Mouse (Mus musculus) spleen, adult 2 months (tissue): ENCODE measurements at regions not wholly inside any gene's neighbourhood (a gene's known extent, or its start where the extent isn't known, plus 50 kb on each side); places are given as distances from the start of the nearest gene placed in this dataset.

Experiments used
- DNase-seq, 2 experiments: peaks; one replicate each; pipeline versions ENCODE4 v3.0.0 to v3.0.0-alpha.2; 2012 to 2021; ENCODE audit warnings: low spot score in 2 of 2, low read depth in 1 of 2
- H3K27ac ChIP-seq: fragments of 200-500 bp; 2 replicates; pipeline ENCODE4 v1.5.1; 2012; ENCODE audit warnings: low read length, inconsistent platforms; ENCODE audit not compliant: insufficient read depth
- H3K27me3 ChIP-seq: fragments of 200-500 bp; 2 replicates; pipeline ENCODE4 v1.6.1; 2012; ENCODE audit warnings: mild to moderate bottlenecking, moderate library complexity, low read length, inconsistent platforms; ENCODE audit not compliant: control insufficient read depth, insufficient read depth
- H3K36me3 ChIP-seq: fragments of 200-500 bp; 2 replicates; pipeline ENCODE4 v1.6.1; 2012; ENCODE audit warnings: mild to moderate bottlenecking, low read length, inconsistent platforms; ENCODE audit not compliant: control insufficient read depth, insufficient read depth
- H3K4me1 ChIP-seq: fragments of 200-500 bp; 2 replicates; pipeline ENCODE4 v1.6.1; 2011; ENCODE audit warnings: inconsistent platforms; ENCODE audit not compliant: control insufficient read depth, insufficient read depth, insufficient read length
- H3K4me3 ChIP-seq: fragments of 200-500 bp; 2 replicates; pipeline ENCODE4 v1.5.1; 2011; ENCODE audit warnings: mild to moderate bottlenecking, inconsistent platforms; ENCODE audit not compliant: insufficient read depth, insufficient read length; ENCODE audit errors: extremely low read depth
- CTCF ChIP-seq: fragments of 200-500 bp; IDR thresholded peaks from 2 replicates; pipeline ENCODE4 v1.5.1; 2011; ENCODE audit warnings: mild to moderate bottlenecking, inconsistent platforms; ENCODE audit not compliant: insufficient read depth, insufficient read length, insufficient replicate concordance; ENCODE audit errors: extremely low read depth
- POLR2A ChIP-seq: fragments of 200-500 bp; IDR thresholded peaks from 2 replicates; pipeline ENCODE4 v1.6.1; 2011; ENCODE audit warnings: low read depth, low read length, inconsistent platforms
- WGBS: fragments of 180-500 bp; shearing (Covaris S2); methylation state at CpG from one replicate; pipeline ENCODE4 v1.1.7; 2018; 5-methylcytosine and 5-hydroxymethylcytosine counted together

DNA sequence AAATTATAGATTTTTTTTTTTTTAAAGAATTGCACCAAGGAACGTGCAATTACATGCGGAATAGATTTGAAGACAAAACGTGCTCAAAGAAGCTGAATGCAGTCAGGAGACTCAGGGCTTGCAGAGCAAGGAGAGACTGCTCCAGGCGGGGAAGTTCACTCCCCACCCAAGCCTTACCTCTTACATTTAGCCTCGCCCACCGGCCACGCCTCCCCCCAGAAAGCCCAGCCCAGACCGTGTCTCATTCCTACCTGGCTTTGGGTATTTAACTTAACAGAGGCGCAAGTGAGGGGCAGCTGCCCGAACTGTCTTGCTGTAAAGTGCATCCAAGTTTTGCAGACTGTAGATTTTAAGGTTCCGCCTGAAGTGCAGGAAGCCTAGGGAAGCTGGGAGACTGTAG is 227.8 kb downstream of the Bcl11a start:
- 0 out of 2 replicates have a peak, but pooled peaks cover 2% of the 10 kb centered on the region for H3K27me3 ChIP-seq
- no peak for DNase-seq
- H3K4me3 ChIP-seq, result no peak overlapping the region
- no peaks in the 10 kb centered on the region for H3K36me3 ChIP-seq
- H3K27ac ChIP-seq, result no peak overlapping the region
- TF ChIP-seq CTCF (no peak), POLR2A (no peak)
- WGBS, result 27% methylated on average over 11 of the region's 11 CpGs
- H3K4me1 ChIP-seq, result 0 out of 2 replicates have a peak, but pooled peaks cover 4% of the 10 kb centered on the region

DNA sequence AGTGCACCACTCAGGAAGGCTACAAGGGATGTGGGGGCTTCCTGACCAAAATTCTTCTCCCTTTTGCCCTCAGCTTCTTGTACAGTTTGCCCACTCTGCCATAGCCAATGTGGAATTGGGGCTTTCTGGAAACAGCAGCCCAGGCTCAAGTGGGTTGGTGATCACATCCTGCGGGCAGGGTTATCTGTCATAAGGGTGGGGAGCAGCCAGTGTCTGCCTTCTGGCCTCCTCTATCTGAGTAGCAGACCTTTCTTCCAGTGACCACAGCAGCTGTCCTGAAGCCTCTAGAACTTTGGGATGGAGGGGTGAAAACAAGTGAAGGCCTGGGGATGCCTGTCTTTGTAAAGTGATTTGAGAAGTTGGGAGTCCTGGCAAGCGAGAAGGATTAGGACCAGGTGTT is 228.2 kb downstream of the Bcl11a start:
- WGBS, result 90% methylated on average over 2 of the region's 2 CpGs

DNA sequence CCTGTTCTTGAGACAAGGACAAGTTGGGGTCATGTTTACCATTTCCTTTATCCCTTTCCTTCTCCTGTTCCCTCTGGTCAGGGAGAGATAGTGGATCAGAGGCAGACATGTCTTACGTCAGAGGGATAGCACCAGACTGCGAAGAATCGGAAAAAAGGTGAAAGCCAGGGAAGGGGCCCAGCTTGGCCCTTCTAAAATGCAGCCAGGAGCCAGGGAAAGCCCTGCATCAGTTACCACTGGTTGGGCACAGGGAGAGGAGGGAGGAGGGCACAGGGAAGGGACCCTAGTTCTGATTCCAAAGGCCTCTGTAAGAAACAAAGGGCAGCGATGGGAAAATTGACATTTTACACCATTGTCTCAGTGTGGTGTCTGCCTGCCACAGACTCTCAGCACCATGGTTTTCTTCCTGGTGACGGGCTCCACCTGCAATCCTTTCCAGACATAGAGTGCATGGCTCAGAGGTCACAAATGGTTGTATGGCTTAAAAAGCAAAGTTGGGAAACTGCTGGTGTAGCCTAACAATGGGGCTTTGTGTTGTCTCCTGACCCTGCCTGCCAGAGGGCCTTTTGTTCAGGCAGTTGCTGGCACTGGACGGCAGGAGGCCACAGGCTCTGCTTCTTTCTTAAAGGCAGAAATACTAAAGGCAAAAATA is 229.9 kb downstream of the Bcl11a start:
- H3K27ac ChIP-seq, result no peak overlapping the region
- H3K4me3 ChIP-seq, result no peak overlapping the region
- H3K4me1 ChIP-seq, result 0 out of 2 replicates have a peak, but pooled peaks cover 4% of the 10 kb centered on the region
- no peak for DNase-seq
- WGBS, result 96% methylated on average over 6 of the region's 6 CpGs
- TF ChIP-seq CTCF (no peak), POLR2A (no peak)
- no peaks in the 10 kb centered on the region for H3K36me3 ChIP-seq
- H3K27me3 ChIP-seq, result 0 out of 2 replicates have a peak, but pooled peaks cover 2% of the 10 kb centered on the region

More for the DNA sequence above, 228.2 kb downstream of the Bcl11a start:
- H3K4me3 ChIP-seq, result no peak overlapping the region
- DNase-seq, result no peak
- H3K27ac ChIP-seq, result no peak overlapping the region
- TF ChIP-seq POLR2A, result no peak
- no peak for TF ChIP-seq CTCF
- 0 out of 2 replicates have a peak, but pooled peaks cover 4% of the 10 kb centered on the region for H3K4me1 ChIP-seq
- 0 out of 2 replicates have a peak, but pooled peaks cover 2% of the 10 kb centered on the region for H3K27me3 ChIP-seq
- no peaks in the 10 kb centered on the region for H3K36me3 ChIP-seq

DNA sequence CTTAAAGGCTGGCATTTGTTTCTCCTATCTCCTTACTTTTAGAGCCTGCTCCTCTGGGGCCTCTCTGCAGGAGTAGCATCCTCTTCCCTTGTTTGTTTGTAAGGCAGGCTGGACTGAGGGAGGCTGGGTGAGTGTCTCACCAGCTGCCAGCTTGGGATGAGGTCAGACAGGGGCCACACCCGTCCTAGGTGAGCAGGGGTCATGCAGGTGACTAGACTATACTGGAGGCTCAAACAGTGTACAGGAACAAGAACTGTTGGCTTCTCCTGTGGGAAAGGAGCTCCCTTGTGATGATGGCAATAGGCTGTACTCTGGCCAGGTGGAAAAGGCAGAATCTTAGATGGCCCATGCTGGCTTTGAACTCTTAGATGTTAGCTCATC is 230.4 kb downstream of the Bcl11a start:
- H3K4me3 ChIP-seq, result no peak overlapping the region
- TF ChIP-seq POLR2A (no peak), CTCF (no peak)
- 0 out of 2 replicates have a peak, but pooled peaks cover 4% of the 10 kb centered on the region for H3K4me1 ChIP-seq
- WGBS, result 70% methylated on average over 1 of the region's 1 CpGs
- H3K27ac ChIP-seq, result no peak overlapping the region
- DNase-seq, result no peak
- H3K36me3 ChIP-seq, result no peaks in the 10 kb centered on the region
- 0 out of 2 replicates have a peak, but pooled peaks cover 2% of the 10 kb centered on the region for H3K27me3 ChIP-seq

DNA sequence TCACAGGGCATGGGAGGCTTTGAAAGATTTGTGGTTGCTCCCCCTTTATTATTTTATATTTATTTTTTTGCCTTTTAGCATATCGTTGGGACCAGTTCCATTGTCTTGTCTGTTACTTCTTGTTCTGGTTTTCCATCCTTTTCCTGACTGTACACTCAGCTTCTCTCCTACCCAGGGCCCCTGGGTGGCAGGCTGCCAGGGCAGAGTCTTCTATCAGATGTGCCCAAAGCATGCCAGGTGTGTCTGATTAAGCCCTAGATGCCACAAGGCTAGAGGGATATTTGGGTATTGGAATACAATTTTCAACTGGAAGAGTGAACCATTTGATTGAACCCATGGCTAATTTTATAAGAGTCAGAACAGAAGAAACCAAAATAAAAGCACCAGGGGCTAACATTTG is 236.2 kb downstream of the Bcl11a start:
- Histone ChIP-seq H3K27me3 (no peaks in the 10 kb centered on the region), H3K4me3 (no peak overlapping the region), H3K36me3 (no peaks in the 10 kb centered on the region), H3K4me1 (no peaks in the 10 kb centered on the region), H3K27ac (no peak overlapping the region)
- WGBS, result 67% methylated on average over 1 of the region's 1 CpGs
- DNase-seq, result no peak
- TF ChIP-seq CTCF, result no peak
- TF ChIP-seq POLR2A, result no peak

DNA sequence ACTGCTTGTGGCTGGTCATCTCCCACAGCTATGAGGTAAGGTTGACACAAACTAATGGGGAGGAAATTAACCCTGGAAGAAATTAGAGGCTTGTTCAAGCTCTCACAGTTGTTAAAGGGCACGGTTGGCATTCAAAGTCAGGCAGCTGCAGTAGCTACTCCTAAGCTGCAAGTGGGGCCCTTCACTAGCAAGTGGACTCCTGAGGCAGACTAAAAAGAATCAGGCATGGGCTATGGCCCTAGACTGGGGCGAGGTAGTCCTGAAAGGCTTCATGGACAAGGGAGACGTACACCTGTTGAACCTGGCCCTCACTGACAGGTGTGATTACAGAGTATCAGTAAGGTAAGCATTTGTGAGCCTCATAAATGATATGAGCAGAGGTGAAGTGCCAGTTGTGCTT is 237.7 kb downstream of the Bcl11a start:
- DNase-seq, result no peak
- WGBS, result 83% methylated on average over 3 of the region's 3 CpGs
- Histone ChIP-seq H3K27me3 (no peaks in the 10 kb centered on the region), H3K27ac (no peak overlapping the region), H3K4me1 (no peaks in the 10 kb centered on the region), H3K36me3 (no peaks in the 10 kb centered on the region), H3K4me3 (no peak overlapping the region)
- no peak for TF ChIP-seq POLR2A
- TF ChIP-seq CTCF, result no peak

DNA sequence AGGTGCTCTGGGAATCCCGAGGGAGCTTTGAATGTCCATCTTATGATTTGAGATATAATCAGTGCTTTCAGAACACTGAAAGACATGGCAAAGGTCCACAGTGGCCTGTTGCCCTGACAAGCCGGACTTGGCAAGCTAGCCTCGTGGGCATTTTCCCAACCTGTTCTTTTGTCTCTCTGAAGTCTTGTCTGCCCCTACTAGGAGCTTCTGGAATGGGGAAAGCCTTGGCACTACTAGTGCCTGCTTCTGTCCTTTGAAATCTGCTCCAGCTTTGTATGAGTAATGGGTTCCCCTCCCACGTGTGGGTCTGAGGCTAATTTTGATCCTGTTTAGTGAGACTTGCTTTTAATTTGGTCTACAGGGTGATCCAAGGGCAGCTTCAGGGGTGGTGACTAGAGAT is 238.3 kb downstream of the Bcl11a start:
- TF ChIP-seq CTCF (no peak), POLR2A (no peak)
- no peak for DNase-seq
- Histone ChIP-seq H3K27me3 (no peaks in the 10 kb centered on the region), H3K36me3 (no peaks in the 10 kb centered on the region), H3K4me3 (no peak overlapping the region), H3K27ac (no peak overlapping the region), H3K4me1 (no peaks in the 10 kb centered on the region)
- WGBS, result 78% methylated on average over 4 of the region's 4 CpGs
